Mouse (Mus musculus): Measurements from ENCODE around the gene Gm17949. TPM values are rescaled to one million over a fixed set of nuclear protein-coding genes. Genes with fewer than 3 reads are reported as not detected.

Gene Gm17949
- total and polyA plus RNA-seq, 3 experiments, result 0.21 to 0.98 (median 0.27) TPM

- Histone ChIP-seq H3K27me3 (ENCODE audit: insufficient read depth, low read length) (peaks cover 35% of the 10 kb centered on the region), H3K36me3 (replicated peaks) (peaks cover 19% of the 10 kb centered on the region), H3K9me3 (replicated peaks) (no peaks in the 10 kb centered on the region), H3K4me1 (ENCODE audit: insufficient read depth, low read depth, low read length) (peaks cover 28% of the 10 kb centered on the region), H3K4me3 (ENCODE audit: low read depth, low read length) (no peak overlapping the region)
- no peak for ATAC-seq (ENCODE audit: extremely low read depth, insufficient number of reproducible peaks, low FRiP score, poor library complexity, severe bottlenecking)
- no peak for DNase-seq (ENCODE audit: low spot score)
- TF ChIP-seq TAL1 (conservative IDR thresholded peaks at IDR 0.05; ENCODE audit: low read depth, low read length), result no peak
- no peak for TF ChIP-seq CTCF (IDR thresholded peaks at IDR 0.05; ENCODE audit: low read depth, low read length)
- no peak for TF ChIP-seq GATA1 (IDR thresholded peaks at IDR 0.05; ENCODE audit: borderline replicate concordance, low read length)
- no peak for TF ChIP-seq GATA2 (IDR thresholded peaks at IDR 0.05; ENCODE audit: borderline replicate concordance, low read depth, low read length)
- TF ChIP-seq POLR2AphosphoS5 (IDR thresholded peaks at IDR 0.05; ENCODE audit: insufficient replicate concordance, low read depth, low read length), result no peak
Measured at GRCm38 (mm10) chr17:57056246-57056645, 45.0 kb downstream of the Gm17949 start.

DNA sequence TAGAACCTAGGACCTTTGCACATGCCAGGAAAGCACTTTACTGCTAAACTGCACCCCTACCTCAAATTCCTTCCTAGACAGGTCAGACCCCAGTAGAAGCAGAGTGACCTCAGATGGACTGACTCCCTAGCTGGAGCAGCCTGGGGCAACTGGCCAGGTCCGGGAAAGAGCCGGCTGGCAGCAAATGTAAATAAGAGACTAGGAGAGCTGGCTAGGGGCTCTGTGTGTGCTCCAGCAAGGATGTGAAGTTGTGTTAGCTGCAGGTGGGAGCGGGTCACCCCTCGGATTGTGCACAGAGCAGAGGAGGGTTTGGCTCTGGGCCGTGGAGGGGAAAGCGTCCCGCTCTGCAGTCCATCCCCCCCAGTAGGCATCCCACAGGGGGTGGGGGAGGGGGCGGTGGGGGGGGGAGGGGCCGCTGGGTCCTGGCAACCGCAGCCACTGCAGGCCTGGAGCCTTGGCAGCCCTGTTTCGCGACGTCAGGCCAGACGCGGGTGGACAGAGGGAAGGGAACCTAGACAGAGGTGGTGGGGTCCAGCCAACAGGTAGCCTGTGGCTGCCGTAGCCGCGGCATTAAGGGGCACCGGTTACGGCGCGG is 47.7 kb downstream of the Gm17949 start, which contains the start of gene Crb3:
Gene Crb3, plus strand, starts transcription at position 215 of the 595 bp plus-strand sequence.
- H3K27me3 ChIP-seq (ENCODE audit: insufficient read depth, low read length), result peaks cover 57% of the 10 kb centered on the region
- ATAC-seq (ENCODE audit: extremely low read depth, insufficient number of reproducible peaks, low FRiP score, poor library complexity, severe bottlenecking), result no peak

DNA sequence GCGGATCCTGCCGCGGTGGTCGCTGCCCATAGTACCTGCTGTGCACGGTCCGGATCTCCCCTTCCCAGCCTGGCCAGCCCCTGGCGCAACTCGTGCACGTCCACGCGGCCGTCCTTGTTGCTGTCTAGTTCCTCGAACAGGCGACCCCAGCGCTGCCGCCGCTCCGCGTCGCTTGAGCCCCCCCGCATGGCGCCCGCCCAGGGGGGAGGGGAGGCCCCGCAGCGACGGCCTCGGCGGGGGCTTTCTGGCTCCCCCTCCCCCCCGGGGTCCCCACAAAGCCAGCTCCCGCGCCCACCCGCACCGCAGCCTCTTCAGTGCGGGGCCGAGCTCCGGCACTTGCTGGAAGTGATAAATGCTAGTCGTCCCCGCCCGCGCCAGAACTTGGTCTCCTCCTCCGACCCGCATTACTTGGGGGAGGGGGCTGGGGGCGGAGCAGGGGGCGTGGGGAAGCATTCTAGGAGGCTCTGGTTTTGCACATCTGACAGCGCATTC is 48.3 kb downstream of the Gm17949 start, which contains the start of gene Slc25a23:
Gene Slc25a23, minus strand, starts transcription at position 378 of the 492 bp plus-strand sequence.
- DNase-seq (ENCODE audit: low spot score) (peak; percentile 49), ATAC-seq (ENCODE audit: extremely low read depth, insufficient number of reproducible peaks, low FRiP score, poor library complexity, severe bottlenecking) (no peak)
- Histone ChIP-seq H3K27me3 (ENCODE audit: insufficient read depth, low read length) (peaks cover 59% of the 10 kb centered on the region), H3K36me3 (replicated peaks) (peaks cover 2% of the 10 kb centered on the region), H3K4me3 (ENCODE audit: low read depth, low read length) (peak within 1 kb of the TSS; percentile 74), H3K4me1 (ENCODE audit: insufficient read depth, low read depth, low read length) (peaks cover 41% of the 10 kb centered on the region), H3K9me3 (replicated peaks) (no peaks in the 10 kb centered on the region)
- TF ChIP-seq GATA1 (IDR thresholded peaks at IDR 0.05; ENCODE audit: borderline replicate concordance, low read length) (no peak), CTCF (IDR thresholded peaks at IDR 0.05; ENCODE audit: low read depth, low read length) (no peak), TAL1 (conservative IDR thresholded peaks at IDR 0.05; ENCODE audit: low read depth, low read length) (no peak), GATA2 (IDR thresholded peaks at IDR 0.05; ENCODE audit: borderline replicate concordance, low read depth, low read length) (no peak), POLR2AphosphoS5 (IDR thresholded peaks at IDR 0.05; ENCODE audit: insufficient replicate concordance, low read depth, low read length) (no peak)

More for the DNA sequence above, 47.7 kb downstream of the Gm17949 start, which contains the start of gene Crb3:
- H3K4me3 ChIP-seq (ENCODE audit: low read depth, low read length), result peak within 1 kb of the TSS; percentile 74
- H3K36me3 ChIP-seq (replicated peaks), result peaks cover 6% of the 10 kb centered on the region
- H3K9me3 ChIP-seq (replicated peaks), result no peaks in the 10 kb centered on the region
- TF ChIP-seq GATA2 (IDR thresholded peaks at IDR 0.05; ENCODE audit: borderline replicate concordance, low read depth, low read length) (no peak), POLR2AphosphoS5 (IDR thresholded peaks at IDR 0.05; ENCODE audit: insufficient replicate concordance, low read depth, low read length) (no peak), CTCF (IDR thresholded peaks at IDR 0.05; ENCODE audit: low read depth, low read length) (no peak), TAL1 (conservative IDR thresholded peaks at IDR 0.05; ENCODE audit: low read depth, low read length) (no peak), GATA1 (IDR thresholded peaks at IDR 0.05; ENCODE audit: borderline replicate concordance, low read length) (no peak)
- no peak for DNase-seq (ENCODE audit: low spot score)
- peaks cover 41% of the 10 kb centered on the region for H3K4me1 ChIP-seq (ENCODE audit: insufficient read depth, low read depth, low read length)

DNA sequence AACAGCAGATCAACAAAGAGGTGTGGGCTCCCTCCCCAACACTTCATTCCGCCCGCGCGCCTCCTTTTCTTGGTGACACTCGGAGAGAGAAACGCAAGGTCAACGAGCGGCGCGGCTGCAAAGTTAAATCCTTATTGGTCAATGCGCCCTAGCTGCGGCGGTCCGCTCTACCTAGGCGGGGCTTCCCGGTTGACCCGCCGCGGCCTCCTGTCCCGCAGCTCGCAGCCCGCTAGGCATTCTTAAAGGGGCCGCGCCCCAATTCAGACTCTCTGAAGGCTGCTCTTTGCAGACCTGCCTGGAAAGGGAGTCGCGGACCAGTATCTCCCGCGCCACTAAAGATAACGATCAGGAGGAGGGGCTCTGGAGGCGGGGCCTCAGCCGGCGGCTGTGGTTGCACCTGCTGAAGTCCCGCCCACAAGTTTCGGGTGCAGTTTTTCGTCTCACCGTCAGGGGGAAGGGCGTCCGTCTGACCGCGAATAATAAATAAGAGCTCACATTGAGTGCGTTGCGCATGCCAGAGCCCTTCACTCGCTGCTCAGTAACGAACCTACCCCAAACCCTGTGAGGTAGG is 49.0 kb downstream of the Gm17949 start:
- ATAC-seq (ENCODE audit: extremely low read depth, insufficient number of reproducible peaks, low FRiP score, poor library complexity, severe bottlenecking) (peak; percentile 81), DNase-seq (ENCODE audit: low spot score) (peak; percentile 88)
- Histone ChIP-seq H3K27me3 (ENCODE audit: insufficient read depth, low read length) (peaks cover 64% of the 10 kb centered on the region), H3K9me3 (replicated peaks) (no peaks in the 10 kb centered on the region), H3K36me3 (replicated peaks) (peaks cover 2% of the 10 kb centered on the region), H3K4me3 (ENCODE audit: low read depth, low read length) (peak overlapping the region; percentile 74), H3K4me1 (ENCODE audit: insufficient read depth, low read depth, low read length) (peaks cover 46% of the 10 kb centered on the region)
- TF ChIP-seq CTCF (IDR thresholded peaks at IDR 0.05; ENCODE audit: low read depth, low read length) (peak; percentile 52), GATA2 (IDR thresholded peaks at IDR 0.05; ENCODE audit: borderline replicate concordance, low read depth, low read length) (peak; percentile 85; the same call in 1 of the 2 replicates), POLR2AphosphoS5 (IDR thresholded peaks at IDR 0.05; ENCODE audit: insufficient replicate concordance, low read depth, low read length) (no peak)

DNA sequence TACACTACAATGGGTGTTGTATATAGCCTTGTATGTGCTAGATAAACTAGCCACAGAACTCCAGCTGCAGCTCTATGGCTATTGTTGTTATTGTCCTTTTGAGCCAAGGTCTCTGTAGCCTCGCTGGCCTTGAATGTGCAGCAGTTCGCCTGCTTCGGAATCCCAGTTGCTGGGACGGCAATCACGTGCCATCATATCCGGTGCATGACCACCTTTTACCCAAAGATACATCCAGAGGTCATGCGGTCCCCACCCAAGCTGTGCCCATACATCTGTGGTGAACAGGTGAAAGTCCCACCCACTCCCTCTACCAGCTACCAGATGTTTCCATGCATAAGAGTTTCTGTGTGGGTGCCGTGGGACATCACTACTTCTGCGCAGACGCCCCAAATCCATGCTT is 49.8 kb downstream of the Gm17949 start:
- peaks cover 49% of the 10 kb centered on the region for H3K4me1 ChIP-seq (ENCODE audit: insufficient read depth, low read depth, low read length)
- no peak overlapping the region; the same call in 1 of the 2 replicates for H3K4me3 ChIP-seq (ENCODE audit: low read depth, low read length)
- DNase-seq (ENCODE audit: low spot score) (no peak), ATAC-seq (ENCODE audit: extremely low read depth, insufficient number of reproducible peaks, low FRiP score, poor library complexity, severe bottlenecking) (no peak)
- no peaks in the 10 kb centered on the region for H3K9me3 ChIP-seq (replicated peaks)
- no peak for TF ChIP-seq POLR2AphosphoS5 (IDR thresholded peaks at IDR 0.05; ENCODE audit: insufficient replicate concordance, low read depth, low read length)
- no peak for TF ChIP-seq CTCF (IDR thresholded peaks at IDR 0.05; ENCODE audit: low read depth, low read length)
- no peak for TF ChIP-seq TAL1 (conservative IDR thresholded peaks at IDR 0.05; ENCODE audit: low read depth, low read length)
- TF ChIP-seq GATA1 (IDR thresholded peaks at IDR 0.05; ENCODE audit: borderline replicate concordance, low read length), result no peak
- no peak for TF ChIP-seq GATA2 (IDR thresholded peaks at IDR 0.05; ENCODE audit: borderline replicate concordance, low read depth, low read length)
- H3K27me3 ChIP-seq (ENCODE audit: insufficient read depth, low read length), result peaks cover 64% of the 10 kb centered on the region
- H3K36me3 ChIP-seq (replicated peaks), result no peaks in the 10 kb centered on the region

DNA sequence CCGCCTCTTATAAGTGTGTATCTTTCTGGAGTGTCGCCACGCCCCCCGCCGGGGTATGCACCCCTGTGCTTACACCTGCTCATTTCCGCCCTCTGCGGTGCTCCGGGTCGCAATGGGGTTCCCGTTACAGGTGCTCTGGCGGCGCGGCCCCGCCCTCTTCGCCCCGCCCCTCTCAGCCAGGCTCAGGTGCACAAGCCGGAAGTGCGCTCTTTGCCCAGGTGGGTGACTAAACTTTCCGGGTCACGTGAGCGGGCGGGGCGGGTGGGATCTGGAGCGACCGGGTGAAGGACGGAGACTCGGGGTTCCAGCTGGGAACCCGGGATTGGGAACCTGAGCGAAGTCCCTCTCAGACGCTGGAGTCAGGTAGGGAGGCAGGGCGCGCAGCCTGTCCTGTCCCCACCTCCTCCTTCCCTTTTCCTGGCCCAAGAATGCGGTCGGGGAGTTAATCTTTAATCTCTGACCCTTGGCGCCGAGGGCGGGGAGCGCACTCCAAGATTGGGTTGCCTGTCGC is 50.8 kb downstream of the Gm17949 start:
- H3K4me3 ChIP-seq (ENCODE audit: low read depth, low read length), result peak overlapping the region; percentile 65; the same call in 1 of the 2 replicates
- peaks cover 71% of the 10 kb centered on the region for H3K27me3 ChIP-seq (ENCODE audit: insufficient read depth, low read length)
- peaks cover 58% of the 10 kb centered on the region for H3K4me1 ChIP-seq (ENCODE audit: insufficient read depth, low read depth, low read length)
- TF ChIP-seq POLR2AphosphoS5 (IDR thresholded peaks at IDR 0.05; ENCODE audit: insufficient replicate concordance, low read depth, low read length), result no peak
- no peak for TF ChIP-seq TAL1 (conservative IDR thresholded peaks at IDR 0.05; ENCODE audit: low read depth, low read length)
- TF ChIP-seq CTCF (IDR thresholded peaks at IDR 0.05; ENCODE audit: low read depth, low read length), result no peak
- no peak for TF ChIP-seq GATA2 (IDR thresholded peaks at IDR 0.05; ENCODE audit: borderline replicate concordance, low read depth, low read length)
- no peak for TF ChIP-seq GATA1 (IDR thresholded peaks at IDR 0.05; ENCODE audit: borderline replicate concordance, low read length)
- H3K9me3 ChIP-seq (replicated peaks), result no peaks in the 10 kb centered on the region
- DNase-seq (ENCODE audit: low spot score) (no peak), ATAC-seq (ENCODE audit: extremely low read depth, insufficient number of reproducible peaks, low FRiP score, poor library complexity, severe bottlenecking) (no peak)
- H3K36me3 ChIP-seq (replicated peaks), result peaks cover 5% of the 10 kb centered on the region
